Mouse (Mus musculus): ENCODE measurements around the gene Ripor2.

DNA sequence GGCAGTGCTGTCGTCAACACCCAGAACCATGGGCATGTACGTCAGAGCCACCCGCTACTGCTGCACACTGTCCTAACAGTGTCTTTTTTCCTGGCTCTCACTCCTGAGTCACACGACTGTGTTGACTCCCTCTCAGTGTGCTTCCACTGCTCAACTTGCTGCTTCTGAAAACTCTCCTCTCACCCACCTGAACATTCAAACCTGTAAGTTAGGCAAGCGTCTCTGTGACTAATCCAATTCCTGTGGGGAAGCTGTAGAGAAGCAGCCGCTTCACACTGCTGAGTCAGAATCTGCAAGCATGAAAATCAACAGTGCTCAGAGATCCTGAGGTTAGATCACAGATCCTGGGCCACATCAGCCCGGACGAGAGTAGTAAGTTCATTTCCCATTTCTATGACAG lies 169.4 kb downstream of the Ripor2 start:
- no peak for TF ChIP-seq POLR2A (IDR thresholded peaks at IDR 0.05; ENCODE audit: insufficient read depth, low read depth, low read length)
- TF ChIP-seq CTCF (IDR thresholded peaks at IDR 0.05; ENCODE audit: insufficient read depth, low read depth, low read length), result no peak
